8 mouse cellular contexts compared by ENCODE assay signal in genomic region chr2:26483230-26483869, GRCm38 (mm10). TPM values are rescaled to one million over a fixed set of nuclear protein-coding genes. Genes with fewer than 3 reads are reported as not detected.
A peak's percentile ranks its signal among the peaks of the same experiment; 100 is the strongest.
DNase-seq lines count a peak whose midpoint lies in the region; ATAC-seq lines count a peak whose summit lies in the region.

No protein-coding gene starts in this region.

- H3K36me3 ChIP-seq in heart, embryonic 12.5 days: peaks cover 52% of the 10 kb centered on the region
- peaks cover 55% of the 10 kb centered on the region for H3K36me3 ChIP-seq in embryonic facial prominence, embryonic 15.5 days
- H3K36me3 ChIP-seq in limb, embryonic 15.5 days: peaks cover 61% of the 10 kb centered on the region
- peaks cover 40% of the 10 kb centered on the region for H3K36me3 ChIP-seq in neural tube, embryonic 13.5 days

- 0 out of 2 replicates have a peak, but pooled peaks cover 6% of the 10 kb centered on the region for H3K27me3 ChIP-seq in heart, embryonic 12.5 days (replicated peaks)
- no peaks in the 10 kb centered on the region for H3K27me3 ChIP-seq in embryonic facial prominence, embryonic 15.5 days
- H3K27me3 ChIP-seq in limb, embryonic 15.5 days: no peaks in the 10 kb centered on the region
- H3K27me3 ChIP-seq in neural tube, embryonic 13.5 days: no peaks in the 10 kb centered on the region

- H3K9me3 ChIP-seq in heart, embryonic 12.5 days (replicated peaks): no peaks in the 10 kb centered on the region
- H3K9me3 ChIP-seq in embryonic facial prominence, embryonic 15.5 days (replicated peaks): no peaks in the 10 kb centered on the region
- no peaks in the 10 kb centered on the region for H3K9me3 ChIP-seq in limb, embryonic 15.5 days
- H3K9me3 ChIP-seq in neural tube, embryonic 13.5 days: no peaks in the 10 kb centered on the region

- H3K9ac ChIP-seq in heart, embryonic 12.5 days: no peak overlapping the region
- no peak overlapping the region for H3K9ac ChIP-seq in embryonic facial prominence, embryonic 15.5 days
- no peak overlapping the region for H3K9ac ChIP-seq in limb, embryonic 15.5 days
- 0 out of 2 replicates have a peak overlapping the region, but pooled peaks have one; percentile 35 for H3K9ac ChIP-seq in neural tube, embryonic 13.5 days

- ATAC-seq in heart, embryonic 12.5 days (ENCODE audit: insufficient number of reproducible peaks, low FRiP score): no peak
- ATAC-seq in embryonic facial prominence, embryonic 15.5 days (ENCODE audit: insufficient number of reproducible peaks, low FRiP score, low TSS enrichment, low read depth): no peak
- ATAC-seq in limb, embryonic 15.5 days (ENCODE audit: insufficient number of reproducible peaks, low FRiP score, low TSS enrichment, low read depth): no peak
- no peak for ATAC-seq in neural tube, embryonic 13.5 days (ENCODE audit: low read depth)
- no peak for ATAC-seq in erythroid progenitor cell, adult 5-6 weeks (replicated peaks; ENCODE audit: low FRiP score, poor library complexity, severe bottlenecking)

- peaks cover 57% of the 10 kb centered on the region for H3K4me1 ChIP-seq in heart, embryonic 12.5 days (replicated peaks)
- H3K4me1 ChIP-seq in embryonic facial prominence, embryonic 15.5 days: peaks cover 60% of the 10 kb centered on the region
- H3K4me1 ChIP-seq in limb, embryonic 15.5 days: peaks cover 53% of the 10 kb centered on the region
- H3K4me1 ChIP-seq in neural tube, embryonic 13.5 days (replicated peaks): peaks cover 99% of the 10 kb centered on the region

- 42% methylated on average over 13 of the region's 13 CpGs for WGBS in heart, embryonic 12.5 days
- 55% methylated on average over 13 of the region's 13 CpGs for WGBS in embryonic facial prominence, embryonic 15.5 days
- 57% methylated on average over 13 of the region's 13 CpGs for WGBS in limb, embryonic 15.5 days
- 53% methylated on average over 13 of the region's 13 CpGs for WGBS in neural tube, embryonic 13.5 days

- peak overlapping the region; percentile 28; the same call in 1 of the 2 replicates for H3K27ac ChIP-seq in heart, embryonic 12.5 days (ENCODE audit: poor library complexity, severe bottlenecking)
- 0 out of 2 replicates have a peak overlapping the region, but pooled peaks have one; percentile 28 for H3K27ac ChIP-seq in embryonic facial prominence, embryonic 15.5 days (replicated peaks)
- peak overlapping the region; percentile 47; the same call in 1 of the 2 replicates for H3K27ac ChIP-seq in limb, embryonic 15.5 days
- H3K27ac ChIP-seq in neural tube, embryonic 13.5 days (replicated peaks): peak overlapping the region; percentile 94

- no peak overlapping the region for H3K4me3 ChIP-seq in heart, embryonic 12.5 days
- no peak overlapping the region for H3K4me3 ChIP-seq in embryonic facial prominence, embryonic 15.5 days (replicated peaks)
- H3K4me3 ChIP-seq in limb, embryonic 15.5 days: no peak overlapping the region
- no peak overlapping the region for H3K4me3 ChIP-seq in neural tube, embryonic 13.5 days

- H3K4me2 ChIP-seq in heart, embryonic 12.5 days: no peak overlapping the region
- no peak overlapping the region for H3K4me2 ChIP-seq in embryonic facial prominence, embryonic 15.5 days (replicated peaks)
- H3K4me2 ChIP-seq in limb, embryonic 15.5 days: no peak overlapping the region
- H3K4me2 ChIP-seq in neural tube, embryonic 13.5 days: peak overlapping the region; percentile 11; the same call in 1 of the 2 replicates

- no peak for DNase-seq in heart, postnatal 4 days
- DNase-seq in right cerebral cortex, postnatal 10 days (ENCODE audit: low spot score in 2 of 2): no peak
- DNase-seq in testis, postnatal 14 days (ENCODE audit: low spot score): no peak

RNA-seq across cellular contexts. Expression of gene Notch1, which starts 33.1 kb away (rescaled TPM):
- 20.4 TPM in 2 replicates for polyA plus RNA-seq in heart, embryonic 12.5 days (2016; fragmentation: Nextera tagmentation; extraction: Ambion mirVana)
- total RNA-seq in heart, postnatal 4 days (2021): 10 to 100 TPM; 55.3 to 62.3 TPM
- polyA plus RNA-seq in embryonic facial prominence, embryonic 15.5 days (2015; fragmentation: Nextera tagmentation; extraction: Ambion mirVana): 26.0 and 30.3 TPM in 2 replicates
- polyA plus RNA-seq in limb, embryonic 15.5 days (2015; fragmentation: Nextera tagmentation; extraction: Ambion mirVana): 23.1 and 24.3 TPM in 2 replicates
- 19.3 and 20.5 TPM in 2 replicates for polyA plus RNA-seq in neural tube, embryonic 13.5 days (2015; fragmentation: Nextera tagmentation; extraction: Ambion mirVana)
- 5.4 and 9.0 TPM in 2 replicates for total RNA-seq in erythroid progenitor cell, adult 5-6 weeks (2015; ENCODE audit: low replicate concordance)
- total RNA-seq in erythroid progenitor cell, adult 5-6 weeks (2017; ENCODE audit: low replicate concordance): 1.5 and 6.0 TPM in 2 replicates

RNA-seq across cellular contexts. Expression of gene Sec16a, which starts 38.3 kb away (rescaled TPM):
- 22.6 and 24.5 TPM in 2 replicates for polyA plus RNA-seq in heart, embryonic 12.5 days (2016; fragmentation: Nextera tagmentation; extraction: Ambion mirVana)
- 10 to 100 TPM; 37.0 to 39.0 TPM for total RNA-seq in heart, postnatal 4 days (2021)
- polyA plus RNA-seq in embryonic facial prominence, embryonic 15.5 days (2015; fragmentation: Nextera tagmentation; extraction: Ambion mirVana): 25.9 and 27.0 TPM in 2 replicates
- polyA plus RNA-seq in limb, embryonic 15.5 days (2015; fragmentation: Nextera tagmentation; extraction: Ambion mirVana): 26.2 and 30.5 TPM in 2 replicates
- 18.4 and 20.7 TPM in 2 replicates for polyA plus RNA-seq in neural tube, embryonic 13.5 days (2015; fragmentation: Nextera tagmentation; extraction: Ambion mirVana)
- 13.0 TPM in 2 replicates for total RNA-seq in erythroid progenitor cell, adult 5-6 weeks (2015; ENCODE audit: low replicate concordance)
- 7.3 and 15.7 TPM in 2 replicates for total RNA-seq in erythroid progenitor cell, adult 5-6 weeks (2017; ENCODE audit: low replicate concordance)

Comparison
In these comparisons a context has a peak if more than half of its experiments do, and no peak if none do; other contexts are left out.
1. H3K27ac ChIP-seq: peak in every context shown above with its lines; median percentile 94 in neural tube, embryonic 13.5 days; 47 in limb, embryonic 15.5 days; 28 in heart, embryonic 12.5 days; 28 in embryonic facial prominence, embryonic 15.5 days.